Mouse (Mus musculus): ENCODE measurements around the gene Azin2. TPM values are rescaled to one million over a fixed set of nuclear protein-coding genes. Genes with fewer than 3 reads are reported as not detected.

Gene Azin2
- total RNA-seq, 2 experiments from 2014 or later = 31.1 to 33.6 TPM

- DNase-seq (ENCODE audit: low spot score in 2 of 2) = no peak
Measured at GRCm38 (mm10) chr4:128904035-128904800, 58.0 kb downstream of the Azin2 start.

DNA sequence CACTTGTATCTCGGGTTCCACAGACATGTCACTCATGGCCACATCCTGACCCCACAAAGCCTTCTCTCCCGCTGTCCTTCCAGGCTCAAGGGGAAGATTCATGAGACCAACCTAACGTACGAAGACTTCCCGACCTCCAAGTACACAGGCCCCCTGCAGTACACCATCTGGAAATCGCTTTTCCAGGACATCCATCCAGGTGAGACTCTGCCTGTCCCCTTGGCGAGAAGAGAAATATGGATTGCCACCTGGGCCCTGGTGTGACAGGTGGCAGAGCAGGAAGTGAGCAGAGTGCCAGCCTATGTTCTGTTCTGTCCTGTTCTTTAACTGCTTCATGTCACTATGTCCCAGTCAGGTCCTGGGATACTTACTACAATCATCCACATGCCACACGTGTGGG lies 59.9 kb downstream of the Azin2 start:
- DNase-seq (ENCODE audit: low spot score in 2 of 2) = no peak

DNA sequence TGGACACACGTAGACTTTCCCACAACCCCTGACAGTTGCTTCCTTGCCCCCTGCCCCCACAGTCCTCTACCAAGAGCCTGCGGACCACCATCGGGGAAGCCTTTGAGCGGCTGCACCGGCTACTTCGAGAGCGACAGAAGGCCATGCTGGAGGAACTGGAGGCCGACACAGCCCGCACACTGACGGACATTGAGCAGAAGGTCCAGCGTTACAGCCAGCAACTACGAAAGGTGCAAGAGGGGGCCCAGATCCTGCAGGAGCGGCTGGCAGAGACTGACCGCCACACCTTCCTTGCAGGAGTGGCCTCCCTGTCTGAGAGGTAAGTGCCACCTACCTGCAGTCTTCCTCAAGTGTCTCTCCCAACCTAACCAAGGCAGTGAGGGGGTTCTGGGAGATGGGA lies 61.8 kb downstream of the Azin2 start:
- no peak for DNase-seq (ENCODE audit: low spot score in 2 of 2)

DNA sequence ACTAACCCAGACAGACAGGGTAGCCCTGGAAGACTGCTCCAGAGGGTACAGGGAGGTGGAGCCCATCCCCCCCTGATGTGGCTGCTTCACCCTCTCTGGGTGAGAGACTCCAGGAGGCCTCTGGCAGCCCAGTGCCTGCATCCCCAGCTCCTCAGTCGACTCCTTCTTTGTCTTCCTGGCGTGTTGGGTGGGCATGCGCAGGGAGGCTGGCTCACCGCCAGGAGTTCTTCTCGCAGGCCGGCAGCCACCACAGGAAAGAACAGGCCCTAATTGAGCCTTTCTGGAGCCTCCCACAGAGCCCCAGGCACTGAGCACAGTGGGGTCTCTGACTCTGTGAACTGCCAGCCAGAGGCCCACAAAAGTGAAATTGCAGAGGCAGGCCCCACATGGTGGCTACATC lies 62.9 kb downstream of the Azin2 start:
- DNase-seq (ENCODE audit: low spot score in 2 of 2) = peak; percentile 73 to 85

DNA sequence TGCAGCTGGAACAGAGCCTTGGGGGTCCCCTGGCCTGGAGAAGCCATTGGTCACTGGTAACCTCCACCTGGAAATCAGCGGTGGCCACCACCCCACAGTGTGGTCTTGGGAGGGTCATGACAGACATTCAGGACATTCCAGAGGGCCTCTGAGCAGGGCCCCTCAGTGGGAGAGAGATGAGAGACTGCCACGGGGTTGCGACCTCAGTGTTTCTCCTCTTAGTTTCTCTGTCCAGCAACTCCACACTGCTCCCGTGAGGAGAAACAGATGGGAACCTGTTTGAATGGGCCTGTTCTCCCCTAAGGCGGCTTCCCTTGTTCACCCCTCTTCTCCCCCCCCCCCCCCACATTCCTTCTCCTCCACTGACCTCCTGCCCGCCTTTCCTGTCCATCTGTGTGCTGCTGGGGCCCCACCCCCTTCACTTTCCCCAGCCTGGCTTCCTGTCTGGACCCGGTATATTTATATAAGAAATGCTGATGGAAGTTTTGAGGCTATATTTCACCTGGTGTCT lies 64.3 kb downstream of the Azin2 start:
- DNase-seq (ENCODE audit: low spot score in 2 of 2) = no peak

GRCm38 (mm10) chr4:128896667-128897066 lies 65.6 kb downstream of the Azin2 start:
- no peak for DNase-seq (ENCODE audit: low spot score in 2 of 2)

DNA sequence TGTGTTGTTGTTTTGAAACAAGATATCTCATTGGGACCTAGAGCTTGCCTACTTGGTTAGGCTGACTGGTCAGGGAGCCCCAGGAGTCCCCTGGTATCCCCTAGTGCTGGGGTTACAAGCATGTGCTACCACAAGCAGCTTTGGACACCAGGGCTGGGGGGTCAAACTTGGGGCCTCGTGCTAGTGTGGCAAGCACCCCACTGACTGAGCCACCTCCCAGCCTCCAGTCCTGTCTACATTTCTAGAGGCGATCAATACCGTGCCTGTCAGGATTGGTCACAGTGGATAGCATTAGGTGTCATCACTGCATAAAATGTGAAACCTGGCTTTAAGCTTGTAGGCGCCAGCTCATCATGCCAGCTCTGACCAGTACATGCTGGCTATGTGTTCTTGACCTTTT lies 66.4 kb downstream of the Azin2 start:
- no peak for DNase-seq (ENCODE audit: low spot score in 2 of 2)

GRCm38 (mm10) chr4:128894112-128894511 lies 68.1 kb downstream of the Azin2 start:
- no peak for DNase-seq (ENCODE audit: low spot score in 2 of 2)

GRCm38 (mm10) chr4:128892188-128892587 lies 70.1 kb downstream of the Azin2 start:
- no peak for DNase-seq (ENCODE audit: low spot score in 2 of 2)

DNA sequence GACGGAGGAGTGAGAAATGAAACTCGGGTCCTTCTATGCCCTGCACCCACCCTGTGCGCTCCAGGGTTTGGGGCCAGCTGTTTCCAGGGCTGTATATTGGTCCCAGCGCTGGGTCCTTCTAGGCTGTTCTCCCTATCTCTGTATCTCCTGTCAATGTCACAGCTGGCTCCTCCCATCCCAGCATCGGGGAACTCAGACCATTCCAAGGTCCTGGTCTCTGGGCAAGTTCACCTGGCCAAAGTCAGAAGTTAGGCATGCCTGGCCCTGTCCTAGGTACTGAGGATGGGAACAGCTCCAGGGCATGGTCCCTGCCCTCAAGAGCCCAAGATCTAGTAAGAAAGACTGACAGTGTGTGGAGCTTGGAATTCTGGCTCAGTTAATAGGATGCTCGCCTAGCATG lies 70.5 kb downstream of the Azin2 start:
- DNase-seq (ENCODE audit: low spot score in 2 of 2) = no peak

DNA sequence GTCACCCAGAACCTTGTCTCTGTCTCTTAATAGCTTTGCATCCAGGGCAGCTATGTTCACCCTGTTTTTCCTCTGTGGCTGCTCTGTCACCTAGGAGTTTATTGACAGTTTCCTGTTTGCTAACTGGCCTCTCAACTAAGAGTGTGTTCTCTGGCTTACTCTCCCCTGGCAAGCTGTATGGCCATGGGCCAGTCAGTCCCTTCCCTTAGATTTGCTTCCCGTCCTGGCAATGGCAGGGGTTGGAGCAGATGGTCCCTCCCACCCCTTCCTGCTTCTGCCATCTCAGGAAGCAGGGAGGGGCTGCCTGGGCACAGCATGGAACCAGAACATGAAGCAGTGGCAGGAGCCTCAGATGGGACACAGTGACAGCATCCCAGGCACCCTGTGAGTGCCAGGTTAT lies 71.1 kb downstream of the Azin2 start:
- peak; percentile 69 to 86 for DNase-seq (ENCODE audit: low spot score in 2 of 2)

DNA sequence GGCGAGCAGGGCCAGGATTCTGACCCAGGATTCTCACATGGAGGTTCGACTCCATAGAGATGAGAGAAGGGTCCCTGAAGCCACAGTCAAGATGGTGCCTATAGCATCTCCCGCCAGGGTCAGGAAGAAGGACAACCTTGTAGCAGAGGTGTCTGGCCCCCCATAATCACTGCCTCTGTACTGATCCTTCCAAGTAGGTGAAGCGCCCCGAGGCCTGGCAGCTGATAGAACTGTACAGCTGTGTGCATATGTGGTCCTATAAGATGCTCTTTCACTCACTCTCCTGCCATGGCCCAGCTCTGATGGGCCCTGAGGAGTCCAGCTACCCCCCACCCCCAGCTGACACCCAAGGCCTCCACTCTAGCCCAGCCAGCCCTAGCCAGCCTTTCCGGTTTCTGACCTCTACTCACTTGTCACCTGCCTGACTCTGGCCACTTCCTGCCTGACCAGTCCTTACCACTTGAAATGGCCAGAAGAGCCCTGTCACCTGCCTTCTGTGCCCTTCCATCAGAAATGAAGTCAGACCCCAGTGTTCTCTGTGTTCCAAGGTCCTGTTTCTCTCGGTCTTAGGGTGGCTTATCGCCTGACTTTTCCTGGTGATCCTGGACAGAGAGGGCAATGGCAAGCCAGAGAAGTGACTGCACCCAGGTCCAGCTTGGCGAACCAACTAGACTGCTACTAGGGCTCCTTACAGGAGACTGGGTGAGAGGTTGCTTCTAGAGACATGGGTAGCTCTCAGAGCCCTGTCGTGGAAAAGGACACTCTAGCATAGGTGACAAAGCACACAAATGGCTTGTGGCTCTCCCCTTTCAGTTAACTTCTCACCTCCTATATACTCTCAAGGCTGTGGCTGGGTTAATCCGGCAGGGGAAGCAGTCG lies 72.3 kb downstream of the Azin2 start:
- DNase-seq (ENCODE audit: low spot score in 2 of 2) = no peak

GRCm38 (mm10) chr4:128888436-128888990 lies 73.7 kb downstream of the Azin2 start:
- DNase-seq (ENCODE audit: low spot score in 2 of 2) = no peak

DNA sequence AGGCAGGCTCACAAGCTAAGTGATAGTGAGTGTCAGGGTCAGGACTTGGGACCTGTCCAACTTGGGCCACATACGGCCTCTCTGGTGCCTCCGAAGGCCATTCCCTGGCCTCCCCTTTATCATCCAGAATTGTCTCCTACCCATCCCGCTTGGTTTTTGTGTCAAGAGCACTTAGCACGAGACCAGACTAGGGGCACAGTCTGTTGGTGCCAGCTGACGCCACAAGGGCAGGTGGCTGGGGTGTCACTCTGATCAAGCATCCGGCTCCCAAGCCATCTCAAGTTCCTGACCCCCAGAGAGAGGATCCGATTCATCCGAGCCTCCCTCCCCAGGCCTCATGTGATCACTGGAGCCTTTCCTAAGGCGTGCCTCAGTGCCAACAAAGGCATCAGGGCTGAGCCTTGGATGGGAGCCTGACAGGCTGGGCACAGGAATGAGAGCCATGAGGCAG lies 74.6 kb downstream of the Azin2 start:
- no peak for DNase-seq (ENCODE audit: low spot score in 2 of 2)

DNA sequence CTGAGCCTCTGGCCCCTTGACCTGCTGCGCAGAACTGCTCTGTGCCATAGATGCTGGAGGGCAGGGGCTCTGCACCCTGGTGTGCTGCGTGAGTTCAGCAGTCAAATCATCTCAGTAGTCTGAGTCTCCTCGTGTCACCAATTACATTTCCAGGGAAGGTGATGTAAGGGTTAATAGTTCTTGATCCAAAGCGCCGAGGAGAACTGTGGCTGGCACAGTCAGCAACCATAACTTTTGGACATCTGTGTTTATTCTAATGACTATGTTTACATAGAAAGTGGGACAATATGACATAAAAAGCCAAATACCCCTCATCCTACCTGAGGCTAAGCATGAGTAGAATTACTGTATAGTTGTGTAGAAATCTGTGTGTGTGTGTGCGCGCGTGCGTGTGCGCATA lies 75.2 kb downstream of the Azin2 start:
- DNase-seq (ENCODE audit: low spot score in 2 of 2) = no peak

GRCm38 (mm10) chr4:128886571-128886970 lies 75.7 kb downstream of the Azin2 start:
- no peak for DNase-seq (ENCODE audit: low spot score in 2 of 2)

DNA sequence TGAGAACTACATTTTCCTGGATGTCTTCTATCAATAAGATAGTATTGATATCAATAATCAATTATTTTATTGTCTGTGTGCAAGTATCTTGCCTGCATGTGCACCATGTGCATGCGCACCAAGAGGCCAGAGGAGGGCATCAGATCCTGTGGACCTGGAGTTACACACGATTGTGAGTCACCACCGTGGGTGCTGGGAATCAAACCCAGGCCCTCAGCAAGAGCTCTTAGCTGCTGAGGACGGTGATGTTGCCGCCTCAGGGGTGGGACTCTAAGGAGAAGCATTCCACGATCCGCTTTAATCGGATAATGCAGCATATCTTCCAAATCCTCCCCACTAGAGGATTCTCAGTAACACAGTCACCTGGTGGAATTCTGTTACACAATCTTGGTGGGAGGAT lies 76.7 kb downstream of the Azin2 start:
- DNase-seq (ENCODE audit: low spot score in 2 of 2) = no peak

GRCm38 (mm10) chr4:128884711-128885095 lies 77.5 kb downstream of the Azin2 start:
- DNase-seq (ENCODE audit: low spot score in 2 of 2) = no peak

DNA sequence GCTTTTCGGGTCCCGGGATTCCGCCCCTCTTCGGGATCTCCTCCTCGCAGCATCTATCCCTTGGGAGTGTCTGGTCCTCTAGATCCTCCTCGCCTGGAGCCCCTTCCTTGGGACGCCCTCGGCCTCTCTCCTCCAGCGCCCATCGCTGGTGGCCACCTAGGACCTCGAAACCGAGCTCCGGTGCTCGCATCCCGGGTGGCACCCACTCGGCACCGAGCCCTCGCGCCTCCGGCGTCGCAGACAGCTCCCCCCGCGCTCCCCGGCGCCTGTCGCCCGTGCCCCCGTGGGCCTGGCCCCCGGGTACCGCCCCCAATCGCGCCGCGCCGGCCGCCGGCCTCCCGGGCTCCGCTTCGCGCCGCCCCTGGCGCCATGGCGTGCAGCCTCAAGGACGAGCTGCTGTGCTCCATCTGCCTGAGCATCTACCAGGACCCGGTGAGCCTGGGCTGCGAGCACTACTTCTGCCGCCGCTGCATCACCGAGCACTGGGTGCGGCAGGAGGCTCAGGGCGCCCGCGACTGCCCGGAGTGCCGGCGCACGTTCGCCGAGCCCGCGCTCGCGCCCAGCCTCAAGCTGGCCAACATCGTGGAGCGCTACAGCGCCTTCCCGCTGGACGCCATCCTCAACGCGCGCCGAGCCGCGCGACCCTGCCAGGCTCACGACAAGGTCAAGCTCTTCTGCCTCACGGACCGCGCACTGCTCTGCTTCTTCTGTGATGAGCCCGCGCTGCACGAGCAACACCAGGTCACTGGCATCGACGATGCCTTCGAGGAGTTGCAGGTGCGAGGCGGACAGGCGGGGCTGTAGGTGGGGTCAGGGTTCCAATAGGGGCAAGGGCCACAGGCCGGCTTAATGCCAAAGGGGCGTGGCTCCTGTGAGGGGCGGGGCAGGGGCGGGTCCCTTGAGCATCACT lies 78.2 kb downstream of the Azin2 start:
- peak in 1 of 2 experiments; percentile 43 for DNase-seq (ENCODE audit: low spot score in 2 of 2)

- DNase-seq (ENCODE audit: low spot score in 2 of 2) = peak; percentile 58 to 64
Measured at GRCm38 (mm10) chr4:128883379-128883781, 78.9 kb downstream of the Azin2 start, which contains the start of gene Trim62. Gene Trim62 (plus strand): TSS chr4:128883580.
